Mouse (Mus musculus) forebrain, embryonic 15.5 days (tissue): Measurements from ENCODE around the gene Cdk2ap2. TPM values are rescaled to one million over a fixed set of nuclear protein-coding genes. Genes with fewer than 3 reads are reported as not detected.
"Not testable (repeated sequence)": the region's sequence is repeated elsewhere in the genome, so short reads cannot be mapped to it uniquely, and the experiment has no call there.

Experiments
- ATAC-seq: fragments of 200-750 bp; cut with Nextera tagmentation; replicated peaks from 2 replicates; pipeline ENCODE4 v1.8.0; 2017; ENCODE audit warnings: mild to moderate bottlenecking, moderate TSS enrichment, moderate library complexity
- H3K27ac ChIP-seq: fragments of 300-500 bp; sonication (generic); replicated peaks from 2 replicates; pipeline ENCODE4 v1.5.1; 2015; ENCODE audit warnings: mild to moderate bottlenecking, inconsistent platforms
- H3K27me3 ChIP-seq: fragments of 300-500 bp; sonication (generic); 2 replicates; pipeline ENCODE4 v1.6.1; 2015; ENCODE audit warnings: inconsistent platforms
- H3K36me3 ChIP-seq: fragments of 300-500 bp; sonication (generic); 2 replicates; pipeline ENCODE4 v1.6.1; 2015; ENCODE audit warnings: mild to moderate bottlenecking, inconsistent platforms
- H3K4me1 ChIP-seq: fragments of 300-500 bp; sonication (generic); 2 replicates; pipeline ENCODE4 v1.6.1; 2015; ENCODE audit warnings: inconsistent platforms
- H3K4me2 ChIP-seq: fragments of 300-500 bp; sonication (generic); replicated peaks from 2 replicates; pipeline ENCODE4 v1.6.1; 2015; ENCODE audit warnings: mild to moderate bottlenecking, inconsistent platforms
- H3K4me3 ChIP-seq: fragments of 300-500 bp; sonication (generic); 2 replicates; pipeline ENCODE4 v1.5.1; 2015; ENCODE audit warnings: mild to moderate bottlenecking, inconsistent platforms
- H3K9ac ChIP-seq: fragments of 300-500 bp; sonication (generic); replicated peaks from 2 replicates; pipeline ENCODE4 v1.6.1; 2015; ENCODE audit warnings: mild to moderate bottlenecking, inconsistent platforms
- H3K9me3 ChIP-seq: fragments of 300-500 bp; sonication (generic); 2 replicates; pipeline ENCODE4 v1.6.1; 2016; ENCODE audit warnings: inconsistent platforms
- WGBS: fragments of 180-500 bp; shearing (Covaris S2); methylation state at CpG from one replicate; pipeline ENCODE4 v1.1.7; 2015; ENCODE audit warnings: mixed read lengths; 5-methylcytosine and 5-hydroxymethylcytosine counted together
- polyA plus RNA-seq: library from polyadenylated mRNA; unstranded; fragments of >200 nt; fragmentation: Nextera tagmentation; extraction: Ambion mirVana; gene quantifications from 2 replicates; pipeline ENCODE4 v1.2.1, GENCODE M21; 2015

Gene Cdk2ap2
- polyA plus RNA-seq, 1 experiment from 2014 or later = 83.2 TPM

GRCm38 (mm10) chr19:4135963-4136345, 39.0 kb downstream of the Cdk2ap2 start:
- not testable (repeated sequence) for H3K9ac ChIP-seq, H3K4me2 ChIP-seq, H3K4me3 ChIP-seq, H3K27me3 ChIP-seq, H3K4me1 ChIP-seq, ATAC-seq, H3K9me3 ChIP-seq, H3K27ac ChIP-seq
- H3K36me3 ChIP-seq = peaks cover 19% of the 10 kb centered on the region
- WGBS = 26% methylated on average over 8 of the region's 8 CpGs

DNA sequence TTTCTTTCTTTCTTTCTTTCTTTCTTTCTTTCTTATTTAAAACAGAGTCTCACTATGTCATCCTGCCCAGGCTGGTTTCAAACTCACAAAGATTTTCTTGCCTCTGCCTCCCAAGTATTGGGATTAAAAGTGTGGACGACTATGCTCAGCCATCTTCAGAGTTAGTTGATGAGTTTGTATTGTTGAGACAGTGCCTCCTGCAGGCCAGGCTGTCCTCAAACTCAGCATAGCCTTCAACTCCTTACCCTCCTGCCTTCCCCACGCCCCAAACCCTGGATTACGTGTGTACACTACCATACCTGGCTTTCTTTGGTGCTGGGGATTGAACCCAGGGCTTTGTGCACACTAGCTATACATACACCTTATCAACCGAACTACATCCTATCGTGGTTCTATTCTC, 39.5 kb downstream of the Cdk2ap2 start:
- WGBS = 70% methylated on average over 5 of the region's 5 CpGs
- no peak for ATAC-seq

GRCm38 (mm10) chr19:4137913-4138312, 40.9 kb downstream of the Cdk2ap2 start:
- ATAC-seq = no peak
- Histone ChIP-seq H3K4me3 (no peak overlapping the region), H3K9ac (no peak overlapping the region), H3K4me1 (no peaks in the 10 kb centered on the region), H3K36me3 (peaks cover 2% of the 10 kb centered on the region; the same call in 1 of the 2 replicates), H3K27ac (no peak overlapping the region), H3K4me2 (no peak overlapping the region), H3K27me3 (no peaks in the 10 kb centered on the region), H3K9me3 (no peaks in the 10 kb centered on the region)
- WGBS = 73% methylated on average over 5 of the region's 5 CpGs

More for the DNA sequence above, 39.5 kb downstream of the Cdk2ap2 start:
- no peak overlapping the region for H3K4me2 ChIP-seq
- no peak overlapping the region for H3K4me3 ChIP-seq
- no peaks in the 10 kb centered on the region for H3K9me3 ChIP-seq
- no peak overlapping the region for H3K9ac ChIP-seq
- no peaks in the 10 kb centered on the region for H3K27me3 ChIP-seq
- peaks cover 15% of the 10 kb centered on the region for H3K36me3 ChIP-seq
- H3K4me1 ChIP-seq = no peaks in the 10 kb centered on the region
- no peak overlapping the region for H3K27ac ChIP-seq

- Histone ChIP-seq H3K4me3 (no peak within 1 kb of the TSS), H3K36me3 (no peaks in the 10 kb centered on the region), H3K9me3 (no peaks in the 10 kb centered on the region), H3K4me2 (no peak within 1 kb of the TSS), H3K4me1 (no peaks in the 10 kb centered on the region), H3K9ac (no peak within 1 kb of the TSS), H3K27me3 (no peaks in the 10 kb centered on the region), H3K27ac (no peak within 1 kb of the TSS)
- WGBS = 69% methylated on average over 2 of the region's 2 CpGs
- no peak for ATAC-seq
Measured at GRCm38 (mm10) chr19:4139446-4139845, 42.5 kb downstream of the Cdk2ap2 start, which contains the start of gene Gpr152. Gene Gpr152, plus strand, starts transcription at chr19:4139787.

DNA sequence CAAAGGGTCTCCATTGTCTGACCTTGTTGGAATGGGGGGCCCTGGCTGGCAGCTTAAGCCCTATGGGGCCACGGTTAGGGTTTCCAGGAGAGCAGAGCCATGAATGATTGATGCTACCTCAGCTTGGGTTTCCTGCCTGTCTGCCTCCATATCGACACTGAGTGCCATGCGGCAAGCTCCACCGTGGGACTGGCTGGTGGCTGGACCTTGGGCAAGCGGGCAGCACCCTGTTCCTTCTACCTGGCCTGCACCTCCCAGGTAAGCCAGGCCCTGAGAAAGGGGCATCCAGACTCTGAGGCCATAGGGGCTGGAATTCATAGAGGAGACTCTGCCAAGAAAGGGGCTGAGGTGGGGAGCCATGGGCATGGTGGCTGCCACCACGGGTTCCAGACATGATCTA, 43.2 kb downstream of the Cdk2ap2 start:
- Histone ChIP-seq H3K27me3 (no peaks in the 10 kb centered on the region), H3K9ac (no peak overlapping the region), H3K4me2 (no peak overlapping the region), H3K36me3 (no peaks in the 10 kb centered on the region), H3K9me3 (no peaks in the 10 kb centered on the region), H3K27ac (no peak overlapping the region), H3K4me3 (no peak overlapping the region), H3K4me1 (no peaks in the 10 kb centered on the region)
- WGBS = 83% methylated on average over 6 of the region's 6 CpGs
- ATAC-seq = no peak

DNA sequence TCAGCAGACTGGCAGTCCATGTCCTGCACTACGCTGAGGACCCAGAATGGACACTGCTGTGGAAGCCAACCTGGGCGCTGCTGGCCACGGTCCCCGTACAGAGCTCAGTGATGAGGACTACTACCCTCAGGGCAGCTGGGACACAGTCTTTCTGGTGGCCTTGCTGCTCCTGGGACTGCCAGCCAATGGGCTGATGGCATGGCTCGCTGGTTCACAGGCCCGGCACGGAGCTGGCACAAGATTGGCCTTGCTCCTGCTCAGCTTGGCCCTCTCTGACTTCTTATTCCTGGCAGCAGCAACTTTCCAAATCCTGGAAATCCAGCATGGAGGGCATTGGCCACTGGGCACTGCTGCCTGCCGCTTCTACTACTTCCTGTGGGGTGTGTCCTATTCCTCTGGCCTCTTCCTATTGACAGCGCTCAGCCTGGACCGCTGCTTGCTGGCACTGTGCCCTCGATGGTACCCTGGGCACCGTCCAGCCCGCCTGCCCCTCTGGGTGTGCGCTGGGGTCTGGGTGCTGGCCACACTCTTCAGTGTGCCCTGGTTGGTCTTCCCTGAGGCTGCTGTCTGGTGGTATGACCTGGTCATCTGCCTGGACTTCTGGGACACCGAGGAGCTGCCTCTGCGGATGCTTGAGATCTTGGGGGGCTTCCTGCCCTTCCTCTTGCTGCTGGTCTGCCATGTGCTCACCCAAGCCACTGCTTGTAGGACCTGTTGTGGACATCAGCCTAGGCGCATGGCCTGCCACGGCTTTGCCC, 45.6 kb downstream of the Cdk2ap2 start:
- no peak overlapping the region for H3K4me3 ChIP-seq
- H3K27me3 ChIP-seq = no peaks in the 10 kb centered on the region
- H3K4me1 ChIP-seq = peaks cover 2% of the 10 kb centered on the region
- no peak overlapping the region for H3K4me2 ChIP-seq
- H3K36me3 ChIP-seq = no peaks in the 10 kb centered on the region
- no peaks in the 10 kb centered on the region for H3K9me3 ChIP-seq
- H3K9ac ChIP-seq = no peak overlapping the region
- no peak overlapping the region for H3K27ac ChIP-seq
- WGBS = 90% methylated on average over 18 of the region's 18 CpGs
- ATAC-seq = no peak

DNA sequence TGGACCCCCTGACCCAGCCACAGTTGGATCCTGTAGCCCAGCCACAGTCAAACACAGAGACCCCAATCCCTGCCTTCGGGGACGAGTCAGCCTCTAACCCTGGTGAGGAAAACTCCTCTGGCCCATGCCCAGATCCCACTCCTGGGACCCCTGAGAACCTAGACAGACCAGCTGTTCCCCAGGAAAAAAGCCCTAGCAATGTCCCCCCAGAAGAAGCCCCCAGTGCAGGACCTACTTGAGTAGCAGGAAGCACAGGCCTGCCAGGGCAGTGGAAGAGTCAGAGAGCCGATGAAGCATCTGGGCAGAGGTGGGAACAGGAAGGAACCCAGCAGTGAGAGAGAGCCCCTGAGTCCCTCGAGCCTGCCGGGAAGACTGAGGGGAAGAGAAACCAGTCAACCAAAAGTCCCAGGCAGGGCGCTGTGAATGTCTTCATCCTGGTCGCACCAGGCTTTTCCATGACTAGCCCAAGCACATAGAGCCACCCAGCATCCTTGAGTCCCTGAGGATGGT, 46.8 kb downstream of the Cdk2ap2 start, which contains the start of gene Cabp4:
Gene Cabp4, minus strand, starts transcription at position 275 of the 510 bp plus-strand sequence.
- 86% methylated on average over 7 of the region's 7 CpGs for WGBS
- H3K36me3 ChIP-seq = no peaks in the 10 kb centered on the region
- no peak within 1 kb of the TSS for H3K9ac ChIP-seq
- no peak within 1 kb of the TSS for H3K4me3 ChIP-seq
- no peak within 1 kb of the TSS for H3K27ac ChIP-seq
- no peaks in the 10 kb centered on the region for H3K27me3 ChIP-seq
- ATAC-seq = no peak
- H3K4me1 ChIP-seq = peaks cover 9% of the 10 kb centered on the region
- no peaks in the 10 kb centered on the region for H3K9me3 ChIP-seq
- H3K4me2 ChIP-seq = no peak within 1 kb of the TSS

- Histone ChIP-seq H3K9ac (no peak overlapping the region), H3K9me3 (no peaks in the 10 kb centered on the region), H3K4me2 (no peak overlapping the region), H3K27me3 (no peaks in the 10 kb centered on the region), H3K4me3 (no peak overlapping the region), H3K4me1 (peaks cover 19% of the 10 kb centered on the region), H3K36me3 (no peaks in the 10 kb centered on the region), H3K27ac (no peak overlapping the region)
- WGBS = 86% methylated on average over 16 of the region's 16 CpGs
- ATAC-seq = no peak
Measured at GRCm38 (mm10) chr19:4144550-4145498, 47.8 kb downstream of the Cdk2ap2 start.

DNA sequence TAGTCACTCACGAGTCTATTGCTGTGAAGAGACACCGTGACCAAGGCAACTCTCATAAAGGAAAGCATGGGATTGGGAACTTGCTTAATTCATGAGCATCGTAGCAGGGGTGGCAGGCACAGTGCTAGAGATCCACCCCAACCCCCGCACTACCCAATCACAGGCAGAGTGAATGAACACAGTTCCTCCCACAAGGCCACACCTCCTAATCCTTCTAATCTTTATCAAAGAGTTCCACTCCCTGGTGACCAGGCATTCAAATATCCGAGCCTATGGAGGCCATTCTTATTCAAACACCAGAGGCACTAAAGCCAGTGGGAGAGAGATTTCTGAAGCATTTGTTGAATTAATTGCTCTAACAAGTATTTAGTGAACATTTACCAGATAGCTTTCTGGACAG, 49.0 kb downstream of the Cdk2ap2 start:
- no peak for ATAC-seq
- no peak overlapping the region for H3K4me3 ChIP-seq
- no peaks in the 10 kb centered on the region for H3K27me3 ChIP-seq
- no peak overlapping the region for H3K4me2 ChIP-seq
- peaks cover 1% of the 10 kb centered on the region for H3K36me3 ChIP-seq
- WGBS = 78% methylated on average over 5 of the region's 5 CpGs
- H3K4me1 ChIP-seq = peaks cover 24% of the 10 kb centered on the region
- H3K9ac ChIP-seq = no peak overlapping the region
- no peak overlapping the region for H3K27ac ChIP-seq
- no peaks in the 10 kb centered on the region for H3K9me3 ChIP-seq

DNA sequence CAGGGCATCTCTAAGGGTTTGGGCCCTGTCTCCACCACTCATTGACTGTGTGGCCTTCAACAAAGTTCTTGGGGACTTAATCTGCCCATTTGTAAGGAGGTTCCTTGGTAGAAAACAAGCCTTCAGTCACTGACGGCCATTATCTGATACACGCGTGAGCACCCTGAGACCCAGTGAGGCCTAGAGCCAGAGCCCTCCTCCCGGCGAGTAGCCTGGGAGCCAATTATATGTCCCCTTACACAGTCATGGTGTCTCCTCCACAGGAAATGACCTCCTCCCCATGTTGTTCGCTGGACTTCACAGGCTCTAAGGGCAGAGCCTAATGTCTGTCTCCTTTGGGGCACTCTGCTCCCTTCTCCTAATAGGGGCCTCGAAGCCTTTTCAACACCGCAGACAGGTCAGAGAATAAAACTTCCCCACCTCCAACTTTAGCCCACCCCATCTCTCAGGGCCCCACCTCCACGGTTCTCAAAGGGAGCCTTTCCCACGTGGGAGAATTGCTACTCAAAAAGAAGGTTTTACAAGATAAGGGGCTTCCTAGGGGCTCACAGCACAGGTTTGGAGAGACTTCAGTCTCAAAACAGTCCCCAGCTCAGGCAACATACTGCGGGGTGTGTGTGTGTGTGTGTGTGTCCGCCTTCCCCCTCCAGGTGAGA, 49.5 kb downstream of the Cdk2ap2 start:
- peaks cover 6% of the 10 kb centered on the region for H3K36me3 ChIP-seq
- peaks cover 24% of the 10 kb centered on the region for H3K4me1 ChIP-seq
- H3K4me2 ChIP-seq = no peak overlapping the region
- H3K27ac ChIP-seq = no peak overlapping the region
- H3K9ac ChIP-seq = no peak overlapping the region
- ATAC-seq = no peak
- H3K27me3 ChIP-seq = no peaks in the 10 kb centered on the region
- no peak overlapping the region for H3K4me3 ChIP-seq
- H3K9me3 ChIP-seq = no peaks in the 10 kb centered on the region
- 67% methylated on average over 12 of the region's 12 CpGs for WGBS

DNA sequence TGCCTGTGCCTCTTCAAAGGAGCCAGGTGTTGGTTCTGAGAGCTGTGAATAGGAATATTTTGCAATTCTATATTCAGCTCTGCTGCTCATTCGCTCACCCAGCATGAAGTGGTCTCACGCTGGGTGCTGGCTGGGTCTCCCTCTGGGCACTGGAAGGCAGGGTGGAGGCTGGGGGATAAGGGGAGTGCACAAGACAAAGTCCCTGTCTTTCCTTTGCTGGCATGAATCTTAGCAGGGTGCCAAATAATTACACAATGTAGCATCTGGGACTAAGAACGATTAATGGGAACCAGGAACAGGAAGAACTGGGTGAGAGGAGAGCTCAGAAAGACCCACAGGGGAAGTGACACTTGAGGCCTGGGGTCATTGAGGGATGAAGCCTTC, 50.0 kb downstream of the Cdk2ap2 start:
- 54% methylated on average over 3 of the region's 3 CpGs for WGBS
- no peak overlapping the region for H3K4me2 ChIP-seq
- no peak overlapping the region for H3K4me3 ChIP-seq

More for the DNA sequence above, 50.0 kb downstream of the Cdk2ap2 start:
- Histone ChIP-seq H3K27me3 (no peaks in the 10 kb centered on the region), H3K36me3 (peaks cover 6% of the 10 kb centered on the region), H3K27ac (0 out of 2 replicates have a peak overlapping the region, but pooled peaks have one; percentile 38), H3K9me3 (no peaks in the 10 kb centered on the region), H3K4me1 (peaks cover 24% of the 10 kb centered on the region), H3K9ac (no peak overlapping the region)
- no peak for ATAC-seq
